Mouse (Mus musculus) megakaryocyte, embryonic 14.5 days (primary cell): Measurements from ENCODE around the gene Slc10a7.

Experiments used
- FLI1 ChIP-seq: IDR thresholded peaks from 2 replicates; pipeline ENCODE4 v1.6.1; 2012; ENCODE audit warnings: low read length, inconsistent platforms, mixed read lengths
- GATA1 ChIP-seq: IDR thresholded peaks from 3 replicates; pipeline ENCODE4 v1.6.1; 2012; ENCODE audit warnings: mixed read lengths, low read length, inconsistent platforms, borderline replicate concordance

GRCm38 (mm10) chr8:78515132-78515531 is 6.0 kb downstream of the Slc10a7 start:
- TF ChIP-seq GATA1: no peak
- no peak for TF ChIP-seq FLI1
